ENCODE assay signal across 8 mouse cellular contexts in the genomic region with DNA sequence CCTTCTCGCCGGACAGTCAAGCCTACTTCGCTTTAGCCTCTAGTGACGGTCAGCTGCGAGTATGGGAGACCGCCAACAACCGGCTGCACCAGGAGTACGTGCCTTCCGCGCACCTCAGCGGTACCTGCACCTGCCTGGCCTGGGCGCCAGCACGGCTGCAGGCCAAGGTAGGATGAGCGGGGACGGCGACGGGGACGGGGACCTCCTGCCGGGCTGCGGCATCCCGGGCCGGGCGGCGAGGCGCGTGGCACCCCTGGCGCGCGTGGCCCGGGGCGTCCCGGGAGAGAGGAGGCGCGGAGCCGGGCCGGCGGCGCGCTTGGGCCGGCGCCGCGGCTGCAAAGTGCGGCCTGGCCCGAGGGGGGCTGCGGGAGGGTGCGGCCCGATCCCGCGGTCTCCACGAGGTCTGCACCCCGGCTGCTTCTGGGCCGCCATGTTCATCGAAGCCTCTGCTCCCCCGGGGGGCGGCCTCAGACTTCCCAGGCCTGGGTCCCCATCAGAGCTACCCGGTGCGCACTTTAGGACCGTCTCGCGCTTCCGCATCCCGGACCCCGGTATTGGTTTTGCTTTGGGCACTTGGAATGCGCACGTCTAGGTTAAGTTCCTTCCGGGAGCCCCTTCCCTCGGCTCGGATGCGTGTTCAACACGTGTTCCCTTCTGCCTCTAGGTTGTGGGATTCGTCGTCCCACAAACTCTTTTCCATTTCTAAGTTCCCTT. TPM values are rescaled to one million over a fixed set of nuclear protein-coding genes. Genes with fewer than 3 reads are reported as not detected.
DNase-seq lines count a peak whose midpoint lies in the region; ATAC-seq and TF ChIP-seq lines count a peak whose summit lies in the region.

No protein-coding gene starts in this region.

- ATAC-seq in G1E (ENCODE audit: extremely low read depth, insufficient number of reproducible peaks, low FRiP score, poor library complexity, severe bottlenecking): no peak
- ATAC-seq in heart, embryonic 15.5 days (replicated peaks; ENCODE audit: insufficient number of reproducible peaks, insufficient read depth, low FRiP score, low read depth): peak; percentile 54
- peak; percentile 88; the same call in 1 of the 2 replicates for ATAC-seq in midbrain, embryonic 14.5 days (ENCODE audit: low FRiP score, low TSS enrichment)

- peak overlapping the region; percentile 79 for H3K4me2 ChIP-seq in heart, embryonic 15.5 days
- H3K4me2 ChIP-seq in midbrain, embryonic 14.5 days (ENCODE audit: low read length): peak overlapping the region; percentile 89

- peak overlapping the region; percentile 89 for H3K9ac ChIP-seq in heart, embryonic 15.5 days
- peak overlapping the region; percentile 80 for H3K9ac ChIP-seq in midbrain, embryonic 14.5 days (replicated peaks; ENCODE audit: low read length)

- peaks cover 37% of the 10 kb centered on the region for H3K4me1 ChIP-seq in G1E (ENCODE audit: insufficient read depth, low read depth, low read length)
- peaks cover 28% of the 10 kb centered on the region for H3K4me1 ChIP-seq in embryonic facial prominence, embryonic 10.5 days
- H3K4me1 ChIP-seq in heart, embryonic 15.5 days (replicated peaks): peaks cover 19% of the 10 kb centered on the region
- peaks cover 14% of the 10 kb centered on the region for H3K4me1 ChIP-seq in midbrain, embryonic 14.5 days (ENCODE audit: control insufficient read depth, insufficient read depth, low read length)

- intact Hi-C loops in left cerebral cortex, postnatal 36 days (cut with DNase I): loop anchor here (2.0 kb wide), 1 partner anchor 18 kb away; no protein-coding TSS in a partner anchor

- WGBS in embryonic facial prominence, embryonic 10.5 days: under 1% methylated on average over 73 of the region's 73 CpGs
- WGBS in heart, embryonic 15.5 days: under 1% methylated on average over 72 of the region's 73 CpGs
- WGBS in midbrain, embryonic 14.5 days: 0% methylated on average over 64 of the region's 73 CpGs

- peak; percentile 14 to 26 for DNase-seq in left cerebral cortex, postnatal 36 days (ENCODE audit: low spot score in 2 of 2)
- DNase-seq in left cerebral cortex, adult 9 months (ENCODE audit: low spot score in 2 of 2): no peak
- DNase-seq in G1E (ENCODE audit: low spot score): peak; percentile 32
- DNase-seq in embryonic facial prominence, embryonic 10.5 days (ENCODE audit: low spot score): peak; percentile 54
- peak; percentile 5 to 22 for DNase-seq in layer of hippocampus, postnatal 25 days (ENCODE audit: extremely low spot score in 1 of 2, low spot score in 1 of 2)
- peak; percentile 30 for DNase-seq in midbrain, embryonic 14.5 days
- DNase-seq in thymus, postnatal 10 days (ENCODE audit: low spot score in 2 of 2): peak; percentile 15 to 44

- H3K27ac ChIP-seq in embryonic facial prominence, embryonic 10.5 days (replicated peaks): peak overlapping the region; percentile 93
- H3K27ac ChIP-seq in heart, embryonic 15.5 days: peak overlapping the region; percentile 65
- peak overlapping the region; percentile 74 for H3K27ac ChIP-seq in midbrain, embryonic 14.5 days (replicated peaks; ENCODE audit: low read depth, low read length)

- peak overlapping the region; percentile 98 for H3K4me3 ChIP-seq in G1E (ENCODE audit: low read depth, low read length)
- peak overlapping the region; percentile 99 for H3K4me3 ChIP-seq in embryonic facial prominence, embryonic 10.5 days
- H3K4me3 ChIP-seq in heart, embryonic 15.5 days: peak overlapping the region; percentile 93
- peak overlapping the region; percentile 97 for H3K4me3 ChIP-seq in midbrain, embryonic 14.5 days (replicated peaks; ENCODE audit: low read depth, low read length)

- H3K9me3 ChIP-seq in G1E (replicated peaks): no peaks in the 10 kb centered on the region
- no peaks in the 10 kb centered on the region for H3K9me3 ChIP-seq in embryonic facial prominence, embryonic 10.5 days
- H3K9me3 ChIP-seq in heart, embryonic 15.5 days (replicated peaks): no peaks in the 10 kb centered on the region
- no peaks in the 10 kb centered on the region for H3K9me3 ChIP-seq in midbrain, embryonic 14.5 days (ENCODE audit: control insufficient read depth, low read length)

- H3K27me3 ChIP-seq in G1E (ENCODE audit: insufficient read depth, low read length): no peaks in the 10 kb centered on the region
- H3K27me3 ChIP-seq in embryonic facial prominence, embryonic 10.5 days (replicated peaks; ENCODE audit: low read depth, poor library complexity, severe bottlenecking): no peaks in the 10 kb centered on the region
- H3K27me3 ChIP-seq in heart, embryonic 15.5 days: no peaks in the 10 kb centered on the region
- no peaks in the 10 kb centered on the region for H3K27me3 ChIP-seq in midbrain, embryonic 14.5 days (ENCODE audit: control insufficient read depth, insufficient read depth, low read length)

- TF ChIP-seq CTCF in G1E (IDR thresholded peaks at IDR 0.05; ENCODE audit: low read depth, low read length): no peak

- H3K36me3 ChIP-seq in G1E (replicated peaks): peaks cover 33% of the 10 kb centered on the region
- H3K36me3 ChIP-seq in embryonic facial prominence, embryonic 10.5 days (replicated peaks): peaks cover 28% of the 10 kb centered on the region
- no peaks in the 10 kb centered on the region for H3K36me3 ChIP-seq in heart, embryonic 15.5 days
- peaks cover 7% of the 10 kb centered on the region; the same call in 1 of the 2 replicates for H3K36me3 ChIP-seq in midbrain, embryonic 14.5 days (ENCODE audit: control insufficient read depth, insufficient read depth, low read length)

RNA-seq across cellular contexts. Expression of a gene that starts 0.8 kb away (rescaled TPM):
- total RNA-seq in left cerebral cortex, postnatal 36 days (2021): 10 to 100 TPM; 20.3 to 26.8 TPM
- total RNA-seq in G1E (2014; fragmentation: Nextera tagmentation): 197 and 205 TPM in 2 replicates
- 165 and 231 TPM in 2 replicates for total RNA-seq in G1E (2017)
- polyA plus RNA-seq in G1E (2012): 59.0 and 77.6 TPM in 2 replicates
- polyA plus RNA-seq in embryonic facial prominence, embryonic 10.5 days (2016; fragmentation: Nextera tagmentation; extraction: Ambion mirVana): 111 and 117 TPM in 2 replicates
- 32.4 and 40.5 TPM in 2 replicates for polyA plus RNA-seq in heart, embryonic 15.5 days (2015; fragmentation: Nextera tagmentation; extraction: Ambion mirVana)
- total RNA-seq in layer of hippocampus, postnatal 25 days (2021): 10 to 100 TPM; 24.9 to 26.7 TPM
- 38.8 and 57.0 TPM in 2 replicates for polyA plus RNA-seq in midbrain, embryonic 14.5 days (2014; fragmentation: Nextera tagmentation; extraction: Ambion mirVana)

RNA-seq across cellular contexts. Expression of a gene that starts 56.6 kb away (rescaled TPM):
- 1 to 10 TPM; 1.1 to 5.5 TPM for total RNA-seq in left cerebral cortex, postnatal 36 days (2021)
- total RNA-seq in G1E (2014; fragmentation: Nextera tagmentation) (not detected in 2 replicates), G1E (2017) (0.05 TPM in 1 of 2 replicates, not detected in the other)
- polyA plus RNA-seq in G1E (2012): not detected in 2 replicates
- polyA plus RNA-seq in embryonic facial prominence, embryonic 10.5 days (2016; fragmentation: Nextera tagmentation; extraction: Ambion mirVana): 0.05 TPM in 1 of 2 replicates, not detected in the other
- 2.3 and 2.6 TPM in 2 replicates for polyA plus RNA-seq in heart, embryonic 15.5 days (2015; fragmentation: Nextera tagmentation; extraction: Ambion mirVana)
- 1 to 10 TPM; 1.2 to 1.8 TPM for total RNA-seq in layer of hippocampus, postnatal 25 days (2021)
- polyA plus RNA-seq in midbrain, embryonic 14.5 days (2014; fragmentation: Nextera tagmentation; extraction: Ambion mirVana): 0.14 and 0.35 TPM in 2 replicates

Comparison
In these comparisons a context has a peak if more than half of its experiments do, and no peak if none do; other contexts are left out.
1. DNase-seq: peak in left cerebral cortex, postnatal 36 days (2 of 2), G1E (single experiment), embryonic facial prominence, embryonic 10.5 days (single experiment), layer of hippocampus, postnatal 25 days (2 of 2), midbrain, embryonic 14.5 days (single experiment) and thymus, postnatal 10 days (2 of 2); none in left cerebral cortex, adult 9 months (0 of 2).
2. Peak in every context shown above with its lines, with median percentiles within 50 percentile points of each other: H3K4me3 ChIP-seq and H3K27ac ChIP-seq.